Mouse (Mus musculus): Measurements from ENCODE around the gene Olfr96. TPM values are rescaled to one million over a fixed set of nuclear protein-coding genes. Genes with fewer than 3 reads are reported as not detected.

Olfr96 gene
- polyA plus RNA-seq, 1 experiment from 2014 or later, result not detected

Other genes starting within 250 kb of the Olfr96 start
- 0.19 and 0.32 TPM in 2 replicates for gene 2410137M14Rik, start 238.9 kb upstream of the Olfr96 start, polyA plus RNA-seq (2016; fragmentation: Nextera tagmentation; extraction: Ambion mirVana)
- 0.27 and 0.39 TPM in 2 replicates for gene H2-M5, start 230.6 kb upstream of the Olfr96 start, polyA plus RNA-seq (2016; fragmentation: Nextera tagmentation; extraction: Ambion mirVana)
- 65.9 and 84.5 TPM in 2 replicates for gene Zfp57, start 219.0 kb upstream of the Olfr96 start, polyA plus RNA-seq (2016; fragmentation: Nextera tagmentation; extraction: Ambion mirVana)
- 0.10 and 0.14 TPM in 2 replicates for gene Mog, start 196.7 kb upstream of the Olfr96 start, polyA plus RNA-seq (2016; fragmentation: Nextera tagmentation; extraction: Ambion mirVana)
- 5.8 and 9.6 TPM in 2 replicates for gene Gabbr1, start 174.2 kb upstream of the Olfr96 start, polyA plus RNA-seq (2016; fragmentation: Nextera tagmentation; extraction: Ambion mirVana)
- not detected in 2 replicates for gene Olfr90, start 131.6 kb upstream of the Olfr96 start, polyA plus RNA-seq (2016; fragmentation: Nextera tagmentation; extraction: Ambion mirVana)
- 0.15 TPM in 1 of 2 replicates, not detected in the other for gene Olfr91, start 121.9 kb upstream of the Olfr96 start, polyA plus RNA-seq (2016; fragmentation: Nextera tagmentation; extraction: Ambion mirVana)
- not detected in 2 replicates for gene Olfr92, start 100.1 kb upstream of the Olfr96 start, polyA plus RNA-seq (2016; fragmentation: Nextera tagmentation; extraction: Ambion mirVana)
- not detected in 2 replicates for gene Olfr93, start 58.7 kb upstream of the Olfr96 start, polyA plus RNA-seq (2016; fragmentation: Nextera tagmentation; extraction: Ambion mirVana)
- not detected in 2 replicates for gene Ubd, start 26.3 kb upstream of the Olfr96 start, polyA plus RNA-seq (2016; fragmentation: Nextera tagmentation; extraction: Ambion mirVana)
- not detected in 2 replicates for gene Olfr94, start 19.2 kb upstream of the Olfr96 start, polyA plus RNA-seq (2016; fragmentation: Nextera tagmentation; extraction: Ambion mirVana)
- not detected in 2 replicates for gene Olfr95, start 7.0 kb upstream of the Olfr96 start, polyA plus RNA-seq (2016; fragmentation: Nextera tagmentation; extraction: Ambion mirVana)
- not detected in 2 replicates for gene Olfr97, start 17.2 kb downstream of the Olfr96 start, polyA plus RNA-seq (2016; fragmentation: Nextera tagmentation; extraction: Ambion mirVana)
- not detected in 2 replicates for gene Olfr98, start 43.6 kb downstream of the Olfr96 start, polyA plus RNA-seq (2016; fragmentation: Nextera tagmentation; extraction: Ambion mirVana)
- 1.00 and 1.7 TPM in 2 replicates for gene H2-M3, start 50.1 kb downstream of the Olfr96 start, polyA plus RNA-seq (2016; fragmentation: Nextera tagmentation; extraction: Ambion mirVana)
- gene Olfr99, start 63.3 kb downstream of the Olfr96 start, polyA plus RNA-seq (2016; fragmentation: Nextera tagmentation; extraction: Ambion mirVana), result 0.09 TPM in 1 of 2 replicates, not detected in the other
- gene Olfr101, start 84.2 kb downstream of the Olfr96 start, polyA plus RNA-seq (2016; fragmentation: Nextera tagmentation; extraction: Ambion mirVana), result not detected in 2 replicates
- gene Olfr102, start 96.9 kb downstream of the Olfr96 start, polyA plus RNA-seq (2016; fragmentation: Nextera tagmentation; extraction: Ambion mirVana), result not detected in 2 replicates
- gene Olfr103, start 119.6 kb downstream of the Olfr96 start, polyA plus RNA-seq (2016; fragmentation: Nextera tagmentation; extraction: Ambion mirVana), result not detected in 2 replicates
- not detected in 2 replicates for gene Olfr104-ps, start 139.4 kb downstream of the Olfr96 start, polyA plus RNA-seq (2016; fragmentation: Nextera tagmentation; extraction: Ambion mirVana)
- gene Olfr105-ps, start 158.9 kb downstream of the Olfr96 start, polyA plus RNA-seq (2016; fragmentation: Nextera tagmentation; extraction: Ambion mirVana), result not detected in 2 replicates
- gene Olfr106-ps, start 170.2 kb downstream of the Olfr96 start, polyA plus RNA-seq (2016; fragmentation: Nextera tagmentation; extraction: Ambion mirVana), result not detected in 2 replicates
- not detected in 2 replicates for gene Olfr107, start 179.1 kb downstream of the Olfr96 start, polyA plus RNA-seq (2016; fragmentation: Nextera tagmentation; extraction: Ambion mirVana)
- gene Olfr108, start 225.3 kb downstream of the Olfr96 start, polyA plus RNA-seq (2016; fragmentation: Nextera tagmentation; extraction: Ambion mirVana), result not detected in 2 replicates
- gene Olfr109, start 238.8 kb downstream of the Olfr96 start, polyA plus RNA-seq (2016; fragmentation: Nextera tagmentation; extraction: Ambion mirVana), result not detected in 2 replicates